Mouse (Mus musculus) ovary, adult 18-20 months (tissue): ENCODE data around the gene Tsr2.
A peak's percentile ranks its signal among the peaks of the same experiment; 100 is the strongest.

ENCODE experiments used
- DNase-seq: peaks from one replicate; pipeline ENCODE4 v3.0.0; 2022; ENCODE audit warnings: low spot score, mixed read lengths

Gene Tsr2

GRCm38 (mm10) chrX:151096171-151097058 lies at the start of gene Tsr2:
Gene Tsr2 (minus strand): TSS chrX:151096543.
- peak; percentile 46 for DNase-seq

DNA sequence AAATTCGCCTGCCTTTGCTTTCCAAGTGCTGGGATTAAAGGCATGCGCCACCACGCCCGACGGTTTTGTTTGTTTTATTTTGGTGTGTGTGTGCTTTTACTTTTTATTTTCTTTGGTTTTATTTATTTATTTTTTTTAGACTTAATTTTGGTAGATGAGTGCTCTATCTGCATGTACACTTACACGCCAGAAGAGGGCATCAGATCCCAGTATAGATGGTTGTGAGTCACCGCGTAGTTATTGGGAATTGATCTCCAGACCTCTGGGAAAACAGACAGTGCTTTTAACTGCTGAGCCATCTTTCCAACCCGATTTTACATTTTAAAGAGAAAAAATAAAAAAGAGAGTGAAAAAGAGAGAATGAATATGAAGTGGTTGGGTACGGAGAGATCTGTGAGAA lies 36.4 kb upstream of the Tsr2 start:
- no peak for DNase-seq

GRCm38 (mm10) chrX:151130493-151130892 lies 34.1 kb upstream of the Tsr2 start:
- no peak for DNase-seq

- no peak for DNase-seq
These were observed 27.6 kb upstream of the Tsr2 start for GRCm38 (mm10) chrX:151123933-151124332.

- DNase-seq: no peak
These were observed 21.1 kb upstream of the Tsr2 start for GRCm38 (mm10) chrX:151117432-151117831.

- peak; percentile 12 for DNase-seq
These were observed 20.5 kb upstream of the Tsr2 start for GRCm38 (mm10) chrX:151116795-151117194.

DNA sequence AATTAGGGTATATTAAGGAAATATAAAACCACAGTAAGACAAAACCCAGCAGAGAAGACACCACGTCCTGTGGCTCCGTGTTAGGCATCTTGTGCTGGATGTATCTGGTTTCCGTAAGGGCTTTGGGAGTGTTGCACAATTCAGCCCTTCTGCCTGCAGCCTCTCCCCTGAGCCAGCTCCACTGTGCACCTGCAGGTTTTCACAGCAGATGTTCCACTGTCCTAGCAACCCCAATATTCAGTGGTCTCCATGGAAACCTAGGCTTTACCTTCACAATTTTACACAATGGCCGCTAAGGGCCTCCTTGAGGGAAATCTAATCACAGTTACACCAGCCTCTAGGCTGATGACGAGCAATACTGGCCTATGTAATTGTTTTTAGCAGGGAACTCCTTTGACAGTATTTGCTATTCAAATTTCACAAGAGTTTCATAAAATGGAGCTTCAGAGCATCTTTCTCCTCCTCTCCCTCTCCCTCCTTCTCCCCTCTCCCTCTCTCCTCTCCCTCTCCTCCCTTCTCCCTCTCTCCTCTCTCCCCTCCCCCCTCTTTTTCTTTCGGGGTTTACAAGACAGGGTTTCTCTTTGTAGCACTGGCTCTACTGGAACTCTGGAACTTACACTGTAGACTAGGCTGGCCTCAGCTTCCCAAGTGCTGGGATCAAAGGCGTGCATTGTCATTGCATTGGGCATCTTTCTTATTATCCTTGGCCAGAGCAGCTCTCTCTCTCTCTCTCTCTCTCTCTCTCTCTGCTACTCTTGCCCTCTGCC lies 11.1 kb upstream of the Tsr2 start:
- DNase-seq: no peak

- DNase-seq: no peak
These were observed 8.9 kb downstream of the Tsr2 start for GRCm38 (mm10) chrX:151087418-151087817.

DNA sequence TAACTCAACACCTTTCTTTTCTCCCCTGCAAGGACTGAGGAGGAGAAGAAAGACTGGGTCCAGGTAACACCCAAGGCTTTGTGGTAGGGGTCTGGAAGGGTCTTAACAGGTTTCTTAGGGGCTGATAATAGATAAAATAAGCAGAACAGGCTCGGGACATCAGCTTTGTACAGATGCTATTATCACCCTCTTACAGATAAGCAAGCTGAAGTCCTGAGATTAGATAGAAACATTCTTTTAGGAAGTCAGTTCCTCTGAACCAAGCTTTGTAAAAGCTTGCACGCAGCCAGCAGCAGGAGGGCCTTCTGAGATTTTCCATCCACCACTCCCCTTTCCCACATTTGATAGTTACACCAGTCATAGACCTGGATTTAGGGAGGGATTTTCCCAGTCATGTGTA lies 10.7 kb downstream of the Tsr2 start:
- no peak for DNase-seq

DNA sequence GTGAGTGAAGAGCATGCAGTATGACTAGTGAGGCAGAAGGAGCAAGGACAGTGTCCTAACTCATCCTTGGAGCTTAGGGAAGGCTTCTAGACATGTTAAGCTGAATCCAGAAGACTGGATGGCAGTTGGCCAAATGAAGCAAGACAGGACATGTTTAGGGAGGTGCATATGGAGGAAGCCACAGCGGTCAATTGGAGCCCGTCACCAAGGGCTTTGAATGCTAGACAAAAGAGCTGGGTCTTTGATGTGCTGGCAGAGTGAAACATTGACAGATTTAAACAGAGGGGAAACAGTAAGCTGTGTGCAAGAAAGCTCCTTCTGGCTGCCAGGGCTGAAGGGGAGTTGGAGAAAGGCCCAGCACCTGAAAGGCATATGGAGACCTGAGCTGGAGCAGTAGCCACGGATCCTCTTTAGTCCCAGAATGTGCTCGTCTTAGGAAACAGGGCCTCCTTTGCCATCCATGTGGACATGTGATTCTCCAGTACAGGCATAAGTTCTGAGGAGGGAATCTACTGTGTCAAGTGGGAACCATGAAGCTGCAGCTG lies 19.3 kb downstream of the Tsr2 start:
- no peak for DNase-seq

GRCm38 (mm10) chrX:151076007-151076406 lies 20.3 kb downstream of the Tsr2 start:
- no peak for DNase-seq

DNA sequence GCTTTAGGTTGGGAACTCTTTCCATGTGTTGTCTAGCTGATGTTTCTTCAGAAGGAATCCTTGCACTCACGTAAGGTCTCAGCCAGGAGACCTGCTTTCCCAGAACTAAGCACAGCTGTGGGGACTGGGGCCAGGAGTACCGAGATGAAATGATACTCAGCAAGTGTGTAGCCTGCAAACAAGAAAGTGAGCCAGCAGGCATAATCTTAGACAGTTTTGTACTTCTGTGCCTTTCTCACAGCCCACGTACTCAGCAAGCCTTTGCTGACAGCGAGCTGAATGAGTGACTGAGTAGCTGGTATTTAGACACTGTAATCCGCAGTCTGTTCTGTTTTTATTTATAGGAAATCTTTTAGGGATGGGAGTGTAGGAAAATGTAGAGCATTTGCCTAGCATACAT lies 28.5 kb downstream of the Tsr2 start:
- DNase-seq: no peak

DNA sequence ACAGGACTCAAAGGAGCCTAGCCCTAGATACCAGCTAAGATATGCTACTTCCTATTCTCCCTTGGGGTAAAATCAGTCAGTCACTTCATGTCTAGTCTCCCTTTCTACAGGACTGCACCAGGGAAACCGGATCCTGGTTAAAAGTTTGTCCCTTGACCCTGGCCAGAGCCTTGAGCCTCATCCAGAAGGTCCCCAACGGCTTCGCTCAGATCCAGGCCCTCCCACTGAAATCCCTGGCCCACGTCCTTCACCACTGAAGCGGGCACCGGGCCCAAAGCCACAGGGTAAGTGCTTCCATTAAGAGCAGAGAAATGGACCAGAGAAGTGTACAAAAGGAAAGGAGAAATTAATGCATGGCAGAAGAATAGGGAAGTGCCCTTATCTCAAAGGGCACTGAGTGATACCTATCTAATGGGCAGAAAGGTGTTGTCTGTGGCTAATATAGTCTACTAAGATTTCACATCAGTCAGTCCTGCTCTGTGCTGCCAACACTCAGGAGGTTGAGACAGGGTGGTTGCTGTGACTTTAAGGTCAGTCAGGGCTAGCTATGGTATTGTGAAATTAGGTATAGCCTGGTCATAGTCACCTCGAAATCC lies 30.2 kb downstream of the Tsr2 start:
- peak; percentile 59 for DNase-seq

GRCm38 (mm10) chrX:151061615-151062299 lies 34.6 kb downstream of the Tsr2 start:
- no peak for DNase-seq

DNA sequence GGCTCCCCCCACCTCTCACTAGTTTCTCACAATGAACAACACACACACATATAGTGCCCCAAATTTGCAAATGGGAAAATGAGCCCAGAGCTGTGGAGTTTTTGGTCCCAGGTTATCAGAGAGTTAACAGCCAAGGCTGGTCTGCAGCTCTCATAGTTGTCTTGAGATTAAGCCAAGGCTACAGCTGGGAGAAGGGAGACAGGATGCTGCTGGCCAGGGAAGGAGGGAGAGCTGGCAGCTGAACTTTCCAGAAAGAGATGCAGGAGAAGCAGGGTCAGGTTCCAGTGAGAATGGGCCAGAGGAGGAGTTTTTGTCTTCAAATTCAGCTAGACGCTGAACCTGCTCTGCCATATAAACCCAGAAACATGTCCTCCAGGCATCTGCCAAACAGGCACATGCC lies 37.0 kb downstream of the Tsr2 start:
- peak; percentile 20 for DNase-seq

DNA sequence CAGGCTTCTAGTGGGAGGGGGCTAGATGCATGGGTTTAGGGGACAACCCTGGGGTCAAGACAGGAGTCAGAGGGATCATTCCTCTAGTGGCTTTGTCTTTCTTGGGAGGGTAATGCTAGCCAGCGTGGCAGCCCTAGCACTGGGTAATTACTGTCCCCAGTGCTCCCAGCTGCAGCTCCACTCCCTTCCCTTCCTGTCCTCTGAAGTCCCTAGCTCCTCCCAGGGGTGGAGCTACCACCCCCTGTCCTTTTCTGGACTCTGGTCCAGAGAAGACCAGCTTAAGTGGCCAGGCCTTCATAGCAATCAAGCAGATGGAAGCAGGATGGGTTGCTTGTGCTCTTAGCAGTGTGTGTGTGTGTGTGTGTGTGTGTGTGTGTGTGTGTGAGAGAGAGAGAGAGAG lies 40.8 kb downstream of the Tsr2 start:
- DNase-seq: no peak

GRCm38 (mm10) chrX:151054489-151054888 lies 41.9 kb downstream of the Tsr2 start:
- no peak for DNase-seq

GRCm38 (mm10) chrX:151050337-151050736 lies 46.0 kb downstream of the Tsr2 start:
- no peak for DNase-seq

- no peak for DNase-seq
These were observed 46.6 kb downstream of the Tsr2 start for GRCm38 (mm10) chrX:151049661-151050215.

- DNase-seq: no peak
These were observed 48.8 kb downstream of the Tsr2 start for GRCm38 (mm10) chrX:151047431-151048058.

- DNase-seq: peak; percentile 78
These were observed 49.4 kb downstream of the Tsr2 start for GRCm38 (mm10) chrX:151046777-151047430.
